Mouse (Mus musculus): ENCODE results near the gene Cabp1. TPM values are rescaled to one million over a fixed set of nuclear protein-coding genes. Genes with fewer than 3 reads are reported as not detected.
A peak's percentile ranks its signal among the peaks of the same experiment; 100 is the strongest.

The Cabp1 gene
- total RNA-seq, 1 experiment from 2014 or later: not detected

DNA sequence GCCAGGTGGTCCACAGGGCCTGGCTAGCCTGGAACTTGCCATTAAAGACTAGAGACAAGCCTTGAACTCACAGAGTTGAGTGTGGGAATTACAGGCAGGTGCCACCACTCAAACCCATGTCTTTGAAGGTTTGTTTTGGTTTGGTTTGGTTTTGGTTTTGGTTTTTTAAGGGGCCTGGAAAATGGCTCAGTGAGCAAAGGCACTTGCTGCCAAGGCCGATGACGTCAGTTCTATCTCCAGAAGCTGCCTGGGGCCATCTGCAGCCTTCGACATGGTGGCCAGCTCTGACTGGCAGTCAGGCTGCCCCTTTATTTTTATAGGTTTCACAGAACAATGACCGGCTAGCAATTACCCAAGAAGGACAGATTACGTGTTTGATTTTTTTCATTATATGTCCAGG, 73.2 kb downstream of the Cabp1 start:
- ATAC-seq (replicated peaks in 1 of 2; ENCODE audit: insufficient read depth in 1 of 2, low FRiP score in 2 of 2, low TSS enrichment in 1 of 2, low read depth in 1 of 2, poor library complexity in 2 of 2, severe bottlenecking in 2 of 2): no peak

DNA sequence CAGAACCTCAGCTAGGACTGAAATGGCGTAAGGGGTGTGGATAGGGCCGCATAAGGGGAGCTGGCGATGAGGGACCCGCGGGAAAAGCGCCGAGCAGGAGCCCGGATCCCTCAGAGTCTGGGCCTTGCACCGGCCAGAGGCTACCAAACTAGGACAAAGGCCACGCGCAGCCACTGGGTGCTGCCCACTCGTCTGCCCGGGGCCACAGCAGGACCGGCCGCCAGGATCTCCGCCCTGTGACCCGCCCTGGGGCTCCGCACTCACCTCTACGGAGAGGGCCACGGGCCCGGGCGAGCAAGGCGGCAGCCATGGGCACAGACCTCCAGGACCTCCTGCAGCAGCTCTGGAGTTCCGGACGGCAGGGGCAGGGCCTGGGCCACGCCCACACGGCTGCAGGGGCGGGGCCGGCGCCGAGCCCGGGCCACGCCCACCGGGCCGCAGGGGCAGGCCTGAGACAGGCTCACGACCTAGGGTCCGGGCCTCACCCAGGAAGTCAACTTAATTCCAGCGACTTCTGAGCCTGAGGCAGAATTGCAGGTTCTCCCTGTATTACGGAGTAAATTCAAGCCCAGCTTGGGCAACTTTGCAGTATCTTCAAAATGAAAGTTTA, 75.1 kb downstream of the Cabp1 start, which contains the start of gene Acads:
TSS of gene Acads (minus strand) at position 386 of the 610 bp plus-strand sequence.
- peak; percentile 89 to 90 for ATAC-seq (replicated peaks in 1 of 2; ENCODE audit: insufficient read depth in 1 of 2, low FRiP score in 2 of 2, low TSS enrichment in 1 of 2, low read depth in 1 of 2, poor library complexity in 2 of 2, severe bottlenecking in 2 of 2)

Other genes with a start within 250 kb of the Cabp1 start
- not detected in 2 replicates for gene Hnf1a, start 223.3 kb downstream of the Cabp1 start, total RNA-seq (2017)
- gene Sppl3, start 183.2 kb downstream of the Cabp1 start, total RNA-seq (2017): 25.6 and 32.0 TPM in 2 replicates
- 0.50 TPM in 1 of 2 replicates, not detected in the other for gene Gm10401, start 96.1 kb downstream of the Cabp1 start, total RNA-seq (2017)
- gene Acads, start 75.0 kb downstream of the Cabp1 start, total RNA-seq (2017): 15.9 and 18.0 TPM in 2 replicates
- gene Unc119b, start 59.4 kb downstream of the Cabp1 start, total RNA-seq (2017): 12.8 and 14.2 TPM in 2 replicates
- gene Mlec, start 36.2 kb downstream of the Cabp1 start, total RNA-seq (2017): 225 and 241 TPM in 2 replicates
- gene Pop5, start 41.5 kb upstream of the Cabp1 start, total RNA-seq (2017): 67.4 and 94.4 TPM in 2 replicates
- 50.7 and 55.9 TPM in 2 replicates for gene Rnf10, start 78.5 kb upstream of the Cabp1 start, total RNA-seq (2017)
- gene Coq5, start 85.3 kb upstream of the Cabp1 start, total RNA-seq (2017): 39.0 and 55.3 TPM in 2 replicates
- 198 and 266 TPM in 2 replicates for gene Dynll1, start 106.6 kb upstream of the Cabp1 start, total RNA-seq (2017)
- gene Srsf9, start 132.8 kb upstream of the Cabp1 start, total RNA-seq (2017): 82.0 and 105 TPM in 2 replicates
- 14.1 and 14.3 TPM in 2 replicates for gene Gatc, start 146.8 kb upstream of the Cabp1 start, total RNA-seq (2017)
- gene Triap1, start 146.8 kb upstream of the Cabp1 start, total RNA-seq (2017): 8.6 and 9.6 TPM in 2 replicates
- 38.2 and 63.4 TPM in 2 replicates for gene Cox6a1, start 154.6 kb upstream of the Cabp1 start, total RNA-seq (2017)
- gene Msi1, start 235.2 kb upstream of the Cabp1 start, total RNA-seq (2017): not detected in 2 replicates